Mouse (Mus musculus) brain, adult 2 months (tissue): ENCODE measurements around the gene Pus1.
"Not testable (repeated sequence)": the region's sequence is repeated elsewhere in the genome, so short reads cannot be mapped to it uniquely, and the experiment has no call there.

ENCODE experiments used
- DNase-seq: peaks from one replicate; pipeline ENCODE4 v3.0.0; 2011; ENCODE audit warnings: low read depth, low spot score

Pus1 gene

GRCm38 (mm10) chr5:110781529-110782238 lies 1.2 kb upstream of the Pus1 start:
- no peak for DNase-seq

- DNase-seq = peak; percentile 55
Observed at GRCm38 (mm10) chr5:110780761-110781528, 486 bp upstream of the Pus1 start.

DNA sequence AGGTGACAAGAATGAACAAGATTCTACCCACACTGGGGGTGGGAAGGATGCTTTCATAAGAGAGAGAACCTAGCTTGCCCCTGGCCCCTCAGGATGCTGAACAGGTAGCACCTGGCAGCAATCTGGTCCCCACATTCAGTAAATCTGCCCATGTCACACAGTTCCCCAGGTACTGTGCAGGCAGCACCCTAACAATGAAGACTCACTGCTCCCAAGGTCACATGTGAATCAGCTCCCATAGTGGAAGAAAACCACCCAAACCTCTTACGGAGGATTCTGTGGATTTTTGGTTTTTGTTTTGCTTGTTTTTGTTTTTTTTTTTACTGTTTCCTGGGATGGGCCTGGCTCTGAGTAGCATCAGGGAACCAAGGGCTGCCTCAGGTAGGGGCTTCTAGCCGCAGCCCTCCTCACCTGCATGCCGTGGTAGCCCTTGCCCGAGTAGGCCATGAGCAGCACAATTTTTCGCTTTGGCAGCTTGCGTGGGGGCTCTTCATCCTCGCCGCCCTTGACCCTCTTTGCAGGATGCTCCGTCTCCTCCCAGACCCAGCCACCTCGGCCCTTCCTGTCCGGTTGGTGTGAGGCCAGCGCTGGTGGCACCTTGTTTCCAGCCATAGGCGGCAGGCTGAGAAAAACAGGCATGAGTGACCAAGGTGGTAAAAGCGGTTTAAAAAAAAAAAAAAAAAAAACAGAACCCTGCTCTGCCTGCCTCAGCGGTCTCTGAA lies 1.0 kb downstream of the Pus1 start:
- no peak for DNase-seq

- no peak for DNase-seq
Observed at GRCm38 (mm10) chr5:110778263-110778662, 2.2 kb downstream of the Pus1 start.

- no peak for DNase-seq
Observed at GRCm38 (mm10) chr5:110776141-110776540, 4.3 kb downstream of the Pus1 start.

GRCm38 (mm10) chr5:110774511-110774910 lies 5.9 kb downstream of the Pus1 start:
- DNase-seq = no peak

DNA sequence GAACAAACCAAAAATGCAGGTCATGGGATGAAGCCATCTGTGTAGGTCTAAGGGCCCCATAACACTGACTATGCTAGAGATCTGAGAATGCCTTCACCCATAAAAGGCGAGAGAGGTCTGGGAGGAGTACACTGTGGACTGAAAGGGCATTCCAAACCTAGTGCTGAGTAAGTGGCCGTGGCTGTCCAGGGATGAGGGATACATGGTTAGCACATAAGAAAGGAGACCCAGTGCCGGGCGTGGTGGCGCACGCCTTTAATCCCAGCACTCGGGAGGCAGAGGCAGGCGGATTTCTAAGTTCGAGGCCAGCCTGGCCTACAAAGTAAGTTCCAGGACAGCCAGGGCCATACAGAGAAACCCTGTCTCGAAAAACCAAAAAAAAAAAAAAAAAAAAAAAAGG lies 7.5 kb downstream of the Pus1 start:
- DNase-seq = not testable (repeated sequence)

DNA sequence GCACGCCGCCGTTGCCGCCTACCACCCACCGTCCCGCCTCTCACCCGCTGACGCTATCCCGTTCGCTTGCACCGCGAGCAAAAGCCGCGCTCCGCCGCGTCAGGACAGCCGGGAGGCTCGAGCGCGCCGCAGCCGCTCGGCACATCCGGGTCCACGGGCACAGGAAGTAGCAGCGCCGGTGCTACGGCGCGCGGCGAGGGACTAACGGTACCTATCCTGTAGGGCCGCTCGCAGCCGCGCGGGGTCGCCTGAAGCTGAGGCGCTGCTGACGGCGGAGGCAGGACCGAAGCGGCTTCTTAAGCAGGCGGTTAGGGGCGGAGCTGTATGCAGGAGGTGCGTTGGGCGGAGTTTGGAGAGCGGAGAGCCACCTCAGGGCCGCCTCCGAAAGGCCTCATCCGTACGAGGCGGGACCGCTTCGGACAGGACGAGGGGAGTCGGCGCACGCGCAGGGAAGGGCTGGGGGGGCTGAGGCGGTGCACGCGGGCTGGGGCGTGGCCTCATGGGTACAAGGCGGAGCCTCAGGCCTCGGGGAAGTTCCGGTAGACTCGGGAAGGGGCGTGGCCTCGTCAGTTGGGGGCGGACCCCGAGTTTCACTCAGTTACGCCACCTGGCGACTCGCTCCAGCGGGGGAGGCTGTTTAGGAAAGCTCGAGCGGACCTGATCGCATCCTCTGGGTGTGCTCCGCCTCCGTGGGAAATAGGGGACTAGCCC lies 9.9 kb downstream of the Pus1 start, which contains the start of gene Ep400:
Ep400 (minus strand) TSS at position 270 of the 711 bp plus-strand sequence.
- DNase-seq = peak; percentile 100

DNA sequence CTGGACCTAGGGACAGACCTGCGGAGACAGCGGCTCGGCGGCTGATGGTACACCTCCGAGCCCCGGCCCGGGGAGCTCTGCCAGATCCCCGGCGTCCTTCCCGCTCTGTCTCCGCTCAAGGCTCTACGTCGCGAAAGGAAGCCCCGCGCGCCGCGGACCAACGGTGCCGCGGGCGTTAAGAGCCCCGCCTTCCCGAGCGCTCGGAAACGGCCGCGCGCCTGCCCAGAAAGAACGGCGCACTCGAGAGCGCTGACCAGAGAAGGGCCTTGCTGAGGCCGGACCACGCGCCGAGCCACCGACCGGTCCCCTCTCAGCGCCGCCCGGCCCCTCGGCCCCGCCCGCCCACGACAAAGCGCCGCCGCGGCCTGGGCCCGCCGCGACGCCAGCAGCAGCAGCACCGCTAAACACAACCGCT lies 10.4 kb downstream of the Pus1 start:
- DNase-seq = no peak

- no peak for DNase-seq
Observed at GRCm38 (mm10) chr5:110769272-110769671, 11.2 kb downstream of the Pus1 start.

DNA sequence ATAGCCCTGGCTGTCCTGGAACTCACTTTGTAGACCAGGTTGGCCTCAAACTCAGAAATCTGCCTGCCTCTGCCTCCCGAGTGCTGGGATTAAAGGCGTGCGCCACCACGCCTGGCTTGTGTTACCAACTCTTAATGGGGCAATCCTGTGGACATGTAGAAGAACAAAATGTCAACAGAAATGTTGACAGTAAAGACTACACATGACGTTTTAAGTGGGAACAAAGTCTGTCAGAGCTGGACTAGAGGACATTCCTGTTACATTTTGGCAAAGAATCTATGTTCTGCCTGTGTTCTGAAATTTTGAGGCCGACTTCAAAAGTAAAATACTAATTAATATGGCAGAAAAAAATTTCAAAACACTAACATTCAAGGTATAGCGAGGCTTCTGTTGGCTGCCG lies 16.6 kb downstream of the Pus1 start:
- no peak for DNase-seq

- DNase-seq = no peak
Observed at GRCm38 (mm10) chr5:110745021-110745420, 35.4 kb downstream of the Pus1 start.

- DNase-seq = no peak
Observed at GRCm38 (mm10) chr5:110739496-110740275, 40.8 kb downstream of the Pus1 start.

DNA sequence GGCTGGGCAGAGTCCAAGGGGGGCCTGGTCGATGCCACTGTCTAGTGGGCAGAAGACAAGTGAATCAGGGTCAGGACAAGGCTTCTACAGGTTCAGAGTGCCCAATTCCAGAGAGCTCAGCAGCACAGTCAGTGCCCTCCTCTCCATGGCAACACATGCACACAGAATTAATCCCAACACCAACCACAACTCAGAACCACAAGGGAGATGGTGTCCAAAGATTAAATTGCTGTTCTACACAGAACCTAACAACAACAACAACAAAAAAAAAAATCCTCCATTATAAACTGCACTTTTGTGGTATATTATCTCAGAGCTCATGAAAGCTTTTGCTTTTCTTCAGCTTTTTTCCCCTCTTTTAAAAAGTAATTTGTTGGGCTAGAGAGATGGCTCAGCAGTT lies 44.9 kb downstream of the Pus1 start:
- no peak for DNase-seq

DNA sequence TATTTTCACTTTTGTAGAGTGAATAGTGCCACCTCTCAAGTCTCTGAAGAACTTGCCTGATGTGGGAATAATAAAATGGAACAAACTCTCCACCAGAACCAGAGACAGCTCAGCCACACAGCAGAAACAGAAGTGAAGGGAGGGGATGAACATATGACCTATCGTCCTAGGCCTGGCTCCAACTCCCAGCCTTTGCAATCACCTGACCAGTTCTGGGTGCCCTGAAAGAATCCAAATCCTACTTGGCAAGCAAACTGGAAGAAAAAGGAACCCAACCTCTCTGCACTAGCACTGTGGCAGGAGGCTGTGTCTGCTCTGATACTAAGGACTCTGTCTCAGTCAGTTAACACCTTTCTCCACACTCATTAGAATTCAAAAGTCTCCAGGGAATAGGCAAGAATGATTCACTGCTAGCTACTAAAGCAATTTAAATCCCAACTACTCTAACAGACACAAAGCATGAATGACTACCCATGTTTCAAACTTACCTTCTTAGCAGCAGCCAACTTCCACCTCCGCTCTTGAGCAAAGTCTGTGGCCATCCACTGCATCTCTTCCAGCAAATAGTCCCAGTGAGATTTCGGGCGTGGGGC lies 47.1 kb downstream of the Pus1 start:
- DNase-seq = peak; percentile 43

GRCm38 (mm10) chr5:110731227-110731626 lies 49.2 kb downstream of the Pus1 start:
- peak; percentile 42 for DNase-seq

DNA sequence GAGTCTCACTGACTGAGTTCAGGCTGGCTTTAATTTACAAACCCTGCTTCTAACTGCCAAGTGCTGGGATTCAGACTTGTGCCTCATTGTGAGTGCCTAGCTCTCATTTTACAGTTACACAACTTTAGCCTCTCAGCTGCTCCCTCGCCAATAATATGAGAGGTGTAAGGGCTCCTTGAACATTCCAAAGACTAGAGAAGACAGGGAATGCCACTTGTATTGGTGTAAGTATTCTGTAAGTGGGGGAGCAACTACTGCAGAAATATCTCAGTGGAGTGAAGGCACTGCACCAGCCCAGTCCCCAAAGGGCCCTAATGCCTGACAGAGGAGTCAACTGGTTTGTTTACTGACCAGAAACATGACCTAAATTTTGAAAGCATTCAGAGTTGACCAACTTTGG lies 52.6 kb downstream of the Pus1 start:
- no peak for DNase-seq
